Mouse (Mus musculus) thymus, adult 2 months (tissue): ENCODE data around the gene Kcnmb1.
A peak's percentile ranks its signal among the peaks of the same experiment; 100 is the strongest.

Experiments used
- CTCF ChIP-seq: fragments of 200-500 bp; IDR thresholded peaks from 2 replicates; pipeline ENCODE4 v1.5.1; 2012; ENCODE audit warnings: mild to moderate bottlenecking, control low read depth, low read length, moderate library complexity, borderline replicate concordance; ENCODE audit not compliant: control insufficient read depth, poor library complexity, insufficient read depth; ENCODE audit errors: extremely low read depth
- POLR2A ChIP-seq: fragments of 200-500 bp; IDR thresholded peaks from 2 replicates; pipeline ENCODE4 v1.6.1; 2012; ENCODE audit warnings: mild to moderate bottlenecking, low read length, control low read depth, moderate library complexity; ENCODE audit not compliant: control insufficient read depth, poor library complexity, insufficient read depth; ENCODE audit errors: extremely low read depth

- TF ChIP-seq CTCF (0 out of 2 replicates have a peak, but pooled peaks have one; percentile 20), POLR2A (peak; percentile 66)
These were observed 24.1 kb upstream of the Kcnmb1 start for GRCm38 (mm10) chr11:33938561-33939274.
